Mouse (Mus musculus) adrenal gland, adult 8-10 months (tissue): ENCODE measurements at regions not wholly inside any gene's neighbourhood (a gene's known extent, or its start where the extent isn't known, plus 50 kb on each side); places are given as distances from the start of the nearest gene placed in this dataset.
A peak's percentile ranks its signal among the peaks of the same experiment; 100 is the strongest.

ENCODE experiments used
- DNase-seq: peaks from one replicate; pipeline ENCODE4 v3.0.0; 2022

DNA sequence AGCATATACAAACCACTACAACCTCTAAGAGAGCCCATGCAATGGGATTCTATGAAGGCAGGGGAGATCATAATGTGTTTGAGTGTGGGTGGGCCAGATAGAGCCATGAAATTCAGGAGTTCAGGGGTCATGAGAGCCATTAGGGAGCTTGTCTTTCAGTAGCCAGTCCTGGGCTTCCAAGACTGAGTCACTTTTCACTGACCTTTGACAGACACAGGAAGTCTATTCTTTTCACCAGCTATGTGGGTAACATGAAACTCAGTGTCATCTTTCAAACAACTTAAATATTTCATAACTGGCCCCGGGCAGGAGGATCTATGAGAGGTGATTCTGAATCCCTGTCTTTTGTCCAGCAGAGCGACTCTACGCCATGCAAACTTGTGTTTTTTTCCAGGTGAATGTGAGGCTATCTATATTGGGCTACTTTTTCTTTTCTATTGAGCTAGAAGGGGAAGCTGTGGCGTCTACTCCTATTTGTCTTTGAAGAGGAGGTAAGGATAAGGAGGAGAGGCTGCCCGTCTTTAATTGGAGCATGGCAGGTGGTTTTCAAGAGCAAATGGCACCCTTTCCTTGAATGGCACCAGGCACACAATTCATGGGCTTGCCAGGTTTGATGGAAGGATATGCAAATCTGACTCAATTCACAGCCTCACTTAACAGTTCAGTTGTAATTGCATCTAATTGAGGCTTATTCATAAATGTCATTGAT, 95.6 kb upstream of the Chd2 start:
- no peak for DNase-seq

DNA sequence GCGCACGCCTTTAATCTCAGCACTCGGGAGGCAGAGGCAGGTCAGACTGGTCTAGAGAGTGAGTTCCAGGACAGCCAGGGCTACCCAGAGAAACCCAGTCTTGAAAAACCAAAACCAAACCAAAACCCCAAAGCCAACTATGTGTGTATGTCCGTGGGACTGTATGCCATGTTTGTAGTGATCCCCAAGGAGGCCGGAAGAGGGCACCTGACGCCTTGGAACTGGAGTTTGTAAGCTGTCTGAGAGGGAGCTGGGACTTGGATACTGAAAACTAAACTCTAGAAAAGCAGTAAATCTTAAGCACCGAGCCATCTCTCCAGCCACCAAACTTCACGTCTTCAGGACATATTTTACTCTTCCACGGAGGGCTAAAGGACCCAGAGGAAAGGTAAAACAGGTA, 93.8 kb upstream of the Chd2 start:
- no peak for DNase-seq

DNA sequence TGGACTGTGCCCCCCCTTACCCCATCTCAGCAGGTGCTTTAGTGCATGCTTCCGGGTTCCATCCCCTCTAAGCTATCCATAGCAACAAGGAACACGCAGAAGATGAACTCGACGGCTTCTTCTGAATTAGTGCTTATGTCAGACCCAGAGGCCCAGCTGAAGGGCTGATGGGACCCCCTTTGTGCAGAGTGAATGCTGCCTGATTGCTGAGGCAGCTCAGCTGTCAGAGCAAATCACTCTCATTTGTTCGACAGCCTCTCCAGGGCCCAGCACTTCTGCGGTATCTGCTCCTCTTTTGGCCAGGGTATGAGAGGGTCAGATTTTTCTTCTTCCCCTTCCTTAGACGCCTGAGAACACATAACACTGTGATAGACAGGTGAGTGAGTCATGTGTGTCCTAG, 89.2 kb upstream of the Chd2 start:
- no peak for DNase-seq

DNA sequence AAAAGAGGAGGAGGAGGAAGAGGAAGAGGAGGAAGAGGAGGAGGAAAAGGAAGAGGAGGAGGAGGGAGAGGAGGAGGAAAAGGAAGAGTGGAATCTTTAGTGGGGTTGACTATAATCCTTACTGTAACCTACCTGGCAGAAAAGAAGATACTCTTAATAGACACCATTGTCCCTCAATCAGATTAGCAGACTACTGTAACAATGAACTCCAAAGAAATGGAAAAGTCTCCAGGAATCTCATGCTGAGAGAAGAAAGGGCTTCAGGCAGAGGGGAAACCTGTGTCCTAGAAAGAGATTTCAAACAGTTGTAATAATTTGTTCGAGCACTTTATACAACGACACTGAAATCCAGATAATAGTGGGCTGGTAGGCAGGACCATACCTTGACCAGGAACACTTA, 87.6 kb upstream of the Chd2 start:
- no peak for DNase-seq

DNA sequence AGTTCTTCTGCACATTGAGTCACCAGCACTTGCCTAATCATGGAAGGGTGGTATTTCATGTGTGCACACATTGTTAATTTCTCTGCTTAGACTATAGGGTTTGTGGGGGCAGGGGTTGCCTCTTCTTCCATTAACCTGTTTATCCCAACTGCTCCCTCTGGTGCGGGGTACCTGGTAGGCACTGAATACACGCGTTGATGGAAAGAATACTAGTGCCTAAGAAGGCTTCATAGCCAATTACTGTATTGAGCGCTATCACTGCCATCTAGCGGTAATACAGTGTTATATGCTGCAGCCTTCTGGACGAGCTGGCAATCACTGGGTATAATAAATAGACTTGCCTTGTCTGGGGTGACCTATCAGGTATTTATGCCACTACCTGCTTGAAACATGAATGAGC, 86.4 kb upstream of the Chd2 start:
- DNase-seq, result peak; percentile 55

DNA sequence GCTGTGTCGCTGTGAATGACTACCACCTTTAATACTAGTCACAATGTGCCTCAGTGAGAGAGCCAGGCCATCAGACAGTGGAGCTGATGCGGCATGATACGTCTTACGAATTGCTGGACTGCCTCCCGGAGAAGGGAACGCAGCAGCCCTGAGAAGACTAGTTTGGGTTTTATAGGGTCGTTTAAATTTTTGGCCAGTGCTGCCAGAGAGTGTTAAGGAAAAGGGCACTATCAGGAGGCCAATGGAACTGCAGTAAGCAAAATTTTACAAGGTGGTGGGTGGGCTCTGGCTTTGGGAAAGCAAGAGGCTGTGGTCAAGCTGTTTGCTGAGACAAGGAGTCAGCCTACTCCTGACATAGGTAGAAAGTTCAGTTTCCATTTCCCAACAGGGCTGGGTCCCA, 84.7 kb upstream of the Chd2 start:
- DNase-seq, result no peak

DNA sequence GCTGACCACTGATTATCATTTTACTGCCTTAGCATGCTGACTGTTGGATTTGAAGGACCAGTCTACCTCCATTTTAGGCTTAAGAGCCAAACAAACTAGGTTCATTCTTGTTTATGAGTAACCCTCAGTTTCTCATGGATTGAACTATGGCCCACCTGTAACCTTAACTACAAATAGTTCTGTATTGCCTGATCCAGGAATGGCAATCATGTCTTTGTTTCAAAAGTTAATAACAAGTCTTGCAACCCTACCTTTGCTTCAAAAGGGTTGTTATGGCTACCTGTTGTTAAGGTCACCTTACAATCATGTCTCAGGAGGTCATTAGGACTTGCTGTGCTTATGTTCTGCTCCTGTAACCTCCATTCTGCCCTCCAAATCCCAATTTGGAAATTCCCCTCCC, 84.0 kb upstream of the Chd2 start:
- DNase-seq, result no peak

DNA sequence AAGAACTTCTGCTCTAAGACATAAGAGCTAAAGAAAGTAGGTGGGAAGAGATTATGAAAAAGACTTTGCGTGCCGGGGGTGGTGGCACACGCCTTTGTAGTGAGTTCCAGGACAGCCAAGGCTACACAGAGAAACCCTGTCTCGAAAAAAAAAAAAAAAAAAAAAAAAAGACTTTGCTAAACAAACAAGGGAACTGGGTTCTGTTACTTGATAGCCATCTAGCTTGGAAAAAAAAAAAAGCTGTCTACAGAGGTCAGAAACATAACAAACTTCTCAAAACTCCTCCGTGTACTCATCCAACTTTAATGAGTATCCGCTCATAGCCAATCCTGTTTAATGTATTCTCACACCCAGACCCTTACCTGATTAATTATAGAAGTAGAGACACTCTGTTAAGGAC, 83.4 kb upstream of the Chd2 start:
- DNase-seq, result no peak

DNA sequence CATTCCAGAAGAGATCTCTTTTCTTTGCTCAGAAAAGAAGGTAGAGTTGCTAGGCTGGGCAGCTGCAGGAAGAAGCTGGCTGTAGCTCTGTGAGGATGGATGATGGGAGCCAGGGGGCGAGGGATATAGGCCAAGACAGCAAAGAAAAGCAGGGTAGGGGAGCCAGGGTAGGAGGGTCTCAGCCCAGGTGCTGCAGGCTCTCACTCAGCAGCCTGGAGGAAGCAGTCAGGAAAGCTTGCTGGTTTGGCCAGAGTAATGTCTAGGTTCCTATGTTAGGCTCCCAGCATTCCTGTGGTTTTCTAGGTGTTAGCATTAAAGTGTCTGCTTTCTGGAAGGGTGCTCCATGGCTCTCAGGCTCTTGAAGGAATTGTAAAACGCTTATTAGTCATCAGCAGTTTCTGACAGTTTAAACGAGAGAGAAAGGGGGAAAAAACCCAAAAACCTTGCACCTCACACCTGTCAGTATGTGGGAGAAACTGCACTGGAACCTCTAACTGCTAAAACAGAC, 82.5 kb upstream of the Chd2 start:
- no peak for DNase-seq

DNA sequence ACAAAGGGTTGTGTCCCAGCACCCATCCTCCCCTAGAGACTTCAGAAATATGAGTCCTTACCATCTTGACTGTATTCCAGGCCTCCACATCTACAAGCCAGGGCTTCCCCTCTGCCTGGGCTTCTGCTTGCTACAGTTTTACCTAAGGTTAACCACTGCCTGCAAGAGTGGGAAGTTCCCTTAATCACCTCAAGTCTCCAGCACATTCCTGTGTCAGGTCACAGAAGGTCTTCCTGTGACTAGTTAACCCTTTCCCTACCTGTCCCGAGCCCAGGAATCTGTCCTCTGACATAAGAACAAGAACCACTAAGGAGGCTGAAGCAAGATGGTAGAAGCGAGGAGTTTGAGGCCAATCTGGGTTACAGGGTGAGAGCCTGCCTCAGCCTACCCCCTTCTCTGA, 80.8 kb upstream of the Chd2 start:
- no peak for DNase-seq

DNA sequence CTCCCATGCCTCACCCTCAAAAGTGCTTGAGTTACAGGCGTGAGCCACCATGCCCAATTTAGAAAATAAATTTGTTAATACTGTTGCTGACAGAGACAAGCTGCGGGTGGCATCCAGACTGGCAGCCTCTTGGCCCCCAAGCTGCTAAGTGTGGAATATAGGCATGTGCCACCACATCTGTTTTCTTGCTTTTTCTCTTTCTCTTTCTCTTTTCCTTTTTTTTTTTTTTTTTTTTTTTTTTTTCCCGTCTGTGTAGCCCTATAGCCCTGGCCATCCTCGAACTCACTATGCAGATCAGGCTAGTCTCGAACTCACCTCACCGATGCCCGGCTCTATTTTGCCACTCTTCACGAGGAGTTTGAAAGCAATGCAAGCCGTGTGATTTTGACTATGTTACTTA, 78.7 kb upstream of the Chd2 start:
- DNase-seq, result no peak

DNA sequence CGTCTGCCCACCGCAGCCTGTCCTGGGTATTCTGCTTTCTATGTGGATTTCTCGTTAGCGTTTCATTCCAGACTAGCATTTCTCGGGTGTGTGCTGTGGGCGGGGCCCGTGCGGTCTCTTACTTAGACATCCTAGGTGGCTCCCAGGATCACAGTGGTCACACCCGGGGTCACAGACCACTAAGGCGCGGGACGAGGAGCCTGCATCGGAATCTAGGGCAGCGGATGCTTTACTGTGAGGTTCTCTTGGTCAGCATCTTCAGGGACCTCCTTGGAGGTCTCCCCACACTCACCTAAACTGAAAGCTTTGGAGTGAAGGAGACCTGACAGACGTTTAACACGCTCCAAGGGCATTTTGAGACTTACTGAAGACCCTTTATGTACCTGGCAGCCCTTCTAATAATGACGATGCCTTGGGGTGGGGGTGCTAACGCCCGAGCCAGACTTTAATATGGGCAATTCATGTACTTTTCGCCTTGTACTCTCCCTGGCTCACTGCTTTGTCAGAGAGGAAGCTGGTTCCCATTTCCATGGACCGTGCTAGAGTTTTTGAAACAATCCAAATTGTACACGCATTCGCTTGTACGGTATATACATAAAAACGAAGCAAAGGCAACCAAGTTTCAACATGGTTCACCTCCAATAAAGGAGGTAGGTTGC, 77.3 kb upstream of the Chd2 start:
- DNase-seq, result no peak

DNA sequence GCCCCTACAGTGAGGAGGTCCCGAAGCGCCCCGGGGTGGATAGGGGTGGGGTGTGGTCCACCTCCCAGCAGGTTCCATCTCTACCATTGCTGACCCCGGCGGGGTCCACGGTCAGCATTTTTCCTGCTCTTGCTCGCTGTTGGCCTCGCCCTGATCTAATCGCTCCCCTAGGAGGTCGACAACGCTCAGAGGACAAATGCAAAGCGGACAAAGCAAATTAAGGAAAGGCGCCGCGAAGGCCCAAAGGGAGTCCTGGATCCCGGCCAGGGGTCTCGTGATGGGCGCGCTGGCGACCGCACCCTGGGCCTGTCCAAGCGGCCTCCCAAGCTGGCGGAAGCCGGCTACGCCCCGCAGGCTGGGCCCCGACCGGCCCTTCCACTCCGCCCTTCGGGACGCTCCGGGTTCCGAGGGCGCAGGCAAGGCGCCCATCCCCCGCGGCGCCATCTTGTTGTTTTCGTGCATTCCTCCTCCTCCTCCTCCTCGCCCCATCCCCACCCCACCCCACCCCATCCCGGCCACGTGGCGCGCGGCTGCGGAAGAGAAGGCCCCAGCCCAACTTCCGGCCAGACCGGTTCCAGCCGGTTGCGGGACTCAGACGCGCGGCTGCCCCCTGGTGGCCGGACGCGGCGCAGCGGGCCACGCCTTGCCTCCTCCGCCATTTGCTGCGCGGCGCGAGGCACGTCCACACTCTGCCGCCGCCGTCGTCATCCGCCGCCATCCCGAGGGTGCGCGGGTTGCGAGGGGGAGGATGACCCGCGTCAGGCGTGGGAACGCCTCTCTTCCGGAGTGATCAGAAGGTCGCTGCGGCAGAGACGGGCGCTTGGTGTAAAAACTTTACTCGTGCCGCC, 76.5 kb upstream of the Chd2 start:
- DNase-seq, result peak; percentile 97

DNA sequence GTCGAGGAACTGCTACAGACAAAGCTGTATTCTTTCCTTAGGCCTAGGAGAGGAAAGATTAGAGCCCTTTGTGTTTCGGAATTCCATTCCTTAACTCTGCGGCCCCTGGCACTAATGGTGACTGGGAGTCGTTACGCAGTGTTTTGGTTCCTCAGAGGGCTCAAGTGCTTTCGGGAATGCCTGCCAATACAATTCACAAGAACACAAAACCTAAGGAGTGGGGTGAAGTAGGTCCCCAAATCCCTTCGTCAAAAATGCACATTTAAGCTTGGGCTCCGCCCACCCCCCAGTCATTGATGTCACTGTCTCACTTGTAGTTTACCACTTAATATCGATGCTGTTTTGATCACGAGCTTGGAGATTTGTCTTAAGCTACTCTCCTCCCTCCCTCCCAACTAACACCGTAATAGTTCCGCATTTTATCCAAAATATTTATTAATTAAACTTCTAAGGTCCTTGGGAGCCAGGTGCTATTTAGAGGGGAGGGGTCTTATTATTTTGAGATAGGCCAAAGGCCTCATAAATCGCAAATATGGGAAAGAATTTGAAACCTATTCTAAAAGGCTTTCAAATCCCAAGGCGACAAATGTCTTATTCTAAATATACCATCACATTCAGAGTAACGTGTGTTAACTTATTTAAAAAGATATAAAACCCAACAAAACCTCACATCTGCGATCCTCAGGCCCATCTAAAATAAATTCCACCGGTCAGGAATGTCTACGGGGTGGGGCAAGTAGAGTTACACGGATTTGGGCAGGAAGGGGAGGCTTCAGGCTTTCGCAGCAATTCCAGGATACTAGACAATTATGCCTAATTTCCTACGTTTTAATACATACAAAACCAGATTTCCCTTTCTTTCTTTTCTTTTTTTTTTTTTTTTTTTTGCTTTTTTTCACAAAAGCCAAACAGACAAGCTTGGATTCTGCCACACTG, 75.6 kb upstream of the Chd2 start:
- DNase-seq, result peak; percentile 47

DNA sequence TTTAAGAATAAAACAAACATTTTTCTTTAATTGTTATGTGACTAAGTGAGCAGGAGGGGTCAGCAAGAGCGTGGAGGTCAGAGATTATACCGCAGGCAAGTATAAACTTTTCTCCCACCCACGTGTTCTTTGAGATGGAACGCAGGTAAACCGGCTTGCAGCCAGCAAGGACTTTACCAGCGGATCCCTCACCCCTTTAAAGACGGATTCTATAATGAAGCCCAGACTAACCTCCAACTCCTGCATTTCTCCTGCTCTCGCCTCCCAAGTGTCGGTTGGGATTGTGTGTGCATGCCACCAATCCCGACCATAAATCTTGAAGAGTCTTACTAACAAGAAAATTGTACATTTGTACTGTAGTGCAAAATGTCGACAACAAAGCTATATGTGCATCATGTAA, 74.4 kb upstream of the Chd2 start:
- no peak for DNase-seq

DNA sequence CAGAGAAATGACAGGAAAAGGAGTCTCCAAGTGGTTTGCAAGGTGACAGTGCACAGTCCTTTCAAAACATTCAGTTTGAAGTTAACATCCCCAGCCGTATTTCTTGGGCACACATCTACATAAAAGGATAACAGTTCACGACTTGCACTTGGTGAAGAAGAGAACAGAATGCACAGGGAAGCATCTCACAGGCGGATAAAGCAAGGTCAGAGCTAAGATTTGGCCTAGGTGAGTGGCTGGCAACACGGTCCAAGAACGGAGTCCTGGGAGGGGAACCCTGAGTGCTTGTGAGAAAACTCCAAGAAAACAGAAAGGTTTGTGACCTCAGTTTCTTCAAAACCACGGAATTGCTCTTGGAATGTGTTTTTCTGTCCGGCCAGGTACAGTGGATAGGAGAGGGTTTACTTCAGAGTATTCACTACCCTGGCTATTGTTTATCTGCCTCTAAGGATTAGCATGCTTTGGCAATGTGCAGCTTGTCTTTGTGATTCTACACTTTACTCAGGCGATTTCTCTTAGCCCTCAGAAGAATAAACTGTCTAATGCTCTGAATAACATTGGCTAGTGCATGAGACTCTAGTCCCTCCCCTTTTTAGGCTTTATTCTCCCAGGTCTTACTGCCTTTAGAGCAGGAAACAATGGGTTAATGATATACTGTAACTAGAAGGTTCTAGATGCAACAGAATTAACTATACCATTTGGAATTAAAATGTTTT, 73.4 kb upstream of the Chd2 start:
- DNase-seq, result no peak

DNA sequence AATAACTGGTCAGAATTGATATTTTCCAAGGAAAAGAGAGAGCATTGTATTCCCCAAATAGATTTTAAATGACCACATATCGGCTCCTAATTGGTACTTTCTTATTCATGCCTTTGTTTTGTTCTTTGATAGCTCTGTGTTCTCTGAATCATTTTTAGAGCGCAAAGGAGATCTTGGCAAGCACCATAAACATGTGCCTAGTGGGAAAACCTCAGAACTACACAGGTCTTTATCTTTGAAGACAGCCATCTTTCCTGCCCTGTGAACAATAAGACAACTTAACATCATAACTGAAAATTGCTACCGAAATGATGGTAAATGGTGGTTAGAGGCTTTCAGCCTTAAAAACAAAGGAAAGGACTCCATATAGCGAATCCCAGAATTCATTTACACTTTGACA, 72.7 kb upstream of the Chd2 start:
- DNase-seq, result no peak

DNA sequence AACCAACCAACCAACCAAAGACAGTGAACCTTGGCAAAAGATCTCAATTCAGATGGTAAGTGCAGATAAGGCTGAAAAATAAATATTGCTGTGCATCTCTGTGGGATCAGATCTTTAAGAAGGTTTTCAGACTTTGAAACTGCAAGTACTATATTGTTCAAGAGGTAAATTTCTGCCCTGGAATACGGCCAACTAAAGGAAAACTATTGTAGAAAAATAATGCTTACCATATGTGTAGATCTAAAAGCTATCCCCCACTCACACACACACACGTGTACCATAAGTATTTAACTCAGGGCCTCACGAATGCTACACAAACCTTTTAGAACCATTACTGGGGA, 71.1 kb upstream of the Chd2 start:
- no peak for DNase-seq

DNA sequence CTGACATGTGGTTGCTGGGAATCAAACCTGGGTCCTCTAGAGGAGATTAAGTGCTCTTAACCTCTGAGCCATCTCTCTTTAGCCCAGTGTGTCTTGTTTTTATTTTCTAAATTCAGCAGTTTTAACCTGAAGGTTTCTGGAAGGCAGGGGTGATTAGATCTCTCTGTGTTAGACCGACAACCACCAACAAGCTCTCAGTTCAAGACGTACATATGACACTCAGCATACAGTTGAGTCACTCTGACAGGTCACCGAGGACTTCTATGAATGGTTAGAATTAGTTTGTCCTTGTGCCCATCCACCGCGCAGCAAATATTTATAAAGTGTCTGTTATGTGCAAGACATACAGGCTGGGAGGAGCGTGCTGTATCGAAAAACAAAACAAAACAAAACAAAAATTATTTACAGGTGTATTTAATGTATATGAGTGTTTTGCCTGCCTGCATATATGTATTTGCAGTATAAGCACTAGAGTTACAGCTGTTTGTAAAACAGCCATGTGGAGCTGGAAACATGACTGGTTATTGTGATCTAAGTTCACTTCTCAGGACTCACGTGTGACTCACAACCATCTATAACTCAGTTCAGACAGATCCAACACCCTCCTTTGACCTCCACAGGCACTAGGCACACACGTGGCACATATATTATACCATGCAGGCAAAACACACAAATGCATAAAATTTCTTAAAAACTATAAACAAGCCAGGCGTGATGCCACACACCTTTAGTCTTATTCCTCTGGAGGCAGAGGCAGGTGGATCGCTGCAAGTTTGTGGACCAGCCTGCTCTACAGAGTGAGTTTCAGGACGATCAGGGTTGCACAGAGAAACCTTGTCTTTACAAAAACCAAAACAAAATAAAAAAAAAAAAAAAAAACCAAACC, 70.5 kb upstream of the Chd2 start:
- no peak for DNase-seq

DNA sequence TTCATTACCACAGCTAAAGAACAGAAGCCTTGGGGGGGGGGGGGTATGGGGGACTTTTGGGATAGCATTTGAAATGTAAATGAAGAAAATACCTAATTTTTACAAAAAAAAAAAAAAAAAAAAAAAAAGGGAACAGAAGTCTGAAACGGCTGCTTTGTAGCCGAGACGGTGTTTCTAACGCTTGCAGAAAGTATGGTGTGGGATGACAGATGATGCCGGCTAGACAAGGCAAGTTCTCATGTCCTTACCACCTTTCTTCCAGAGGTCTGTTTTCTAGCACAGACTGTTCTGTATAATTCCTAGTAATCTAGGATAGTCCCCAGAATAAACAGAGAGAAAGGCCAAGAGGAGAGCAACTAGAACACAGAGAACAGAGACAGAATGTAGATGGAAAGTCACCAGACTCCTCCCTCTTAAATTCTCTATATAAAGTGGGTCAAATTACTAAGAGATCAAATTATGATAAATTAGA, 67.2 kb upstream of the Chd2 start:
- DNase-seq, result no peak
